13 mouse cellular contexts compared by ENCODE assay signal in genomic region chr5:142778135-142778534, GRCm38 (mm10). TPM values are rescaled to one million over a fixed set of nuclear protein-coding genes. Genes with fewer than 3 reads are reported as not detected.
DNase-seq lines count a peak whose midpoint lies in the region; ATAC-seq and TF ChIP-seq lines count a peak whose summit lies in the region.
"Had no signal": no experiment of that assay in that cellular context is flagged by ENCODE, and none has a peak within 500 bp of the region (broad histone marks: within the 10 kb centered on the region; RNA-seq: fewer than 3 reads in every experiment).

No protein-coding gene starts in this region.

- H3K36me3 ChIP-seq in forebrain, embryonic 15.5 days = peaks cover 49% of the 10 kb centered on the region
- peaks cover 69% of the 10 kb centered on the region for H3K36me3 ChIP-seq in forebrain, embryonic 12.5 days (replicated peaks)
- peaks cover 96% of the 10 kb centered on the region for H3K36me3 ChIP-seq in limb, embryonic 12.5 days
- peaks cover 96% of the 10 kb centered on the region for H3K36me3 ChIP-seq in limb, embryonic 10.5 days
- H3K36me3 ChIP-seq in forebrain, postnatal 0 days (ENCODE audit: insufficient read depth) = peaks cover 43% of the 10 kb centered on the region
- peaks cover 34% of the 10 kb centered on the region for H3K36me3 ChIP-seq in neural tube, embryonic 14.5 days (ENCODE audit: control insufficient read depth, insufficient read depth, low read length)

- H3K27ac ChIP-seq in forebrain, embryonic 15.5 days (replicated peaks) = peak overlapping the region; percentile 54; the same call in 1 of the 2 replicates
- H3K27ac ChIP-seq in forebrain, embryonic 12.5 days = no peak overlapping the region
- 0 out of 2 replicates have a peak overlapping the region, but pooled peaks have one; percentile 29 for H3K27ac ChIP-seq in limb, embryonic 12.5 days
- H3K27ac ChIP-seq in limb, embryonic 10.5 days = no peak overlapping the region
- H3K27ac ChIP-seq in forebrain, postnatal 0 days (ENCODE audit: low read depth, low read length) = peak overlapping the region; percentile 71; the same call in 1 of the 2 replicates
- H3K27ac ChIP-seq in neural tube, embryonic 14.5 days (ENCODE audit: low read depth, low read length) = no peak overlapping the region
- H3K27ac ChIP-seq: embryonic facial prominence, embryonic 15.5 days had no signal

- peaks cover 39% of the 10 kb centered on the region for H3K4me1 ChIP-seq in forebrain, embryonic 15.5 days
- H3K4me1 ChIP-seq in forebrain, embryonic 12.5 days = peaks cover 30% of the 10 kb centered on the region
- peaks cover 13% of the 10 kb centered on the region for H3K4me1 ChIP-seq in limb, embryonic 12.5 days (replicated peaks)
- 0 out of 2 replicates have a peak, but pooled peaks cover 6% of the 10 kb centered on the region for H3K4me1 ChIP-seq in limb, embryonic 10.5 days
- no peaks in the 10 kb centered on the region for H3K4me1 ChIP-seq in forebrain, postnatal 0 days (ENCODE audit: insufficient read depth)
- peaks cover 12% of the 10 kb centered on the region for H3K4me1 ChIP-seq in neural tube, embryonic 14.5 days (ENCODE audit: control insufficient read depth, insufficient read depth, low read length)

- H3K27me3 ChIP-seq in forebrain, embryonic 15.5 days = no peaks in the 10 kb centered on the region
- no peaks in the 10 kb centered on the region for H3K27me3 ChIP-seq in forebrain, embryonic 12.5 days
- H3K27me3 ChIP-seq in limb, embryonic 12.5 days = no peaks in the 10 kb centered on the region
- H3K27me3 ChIP-seq in limb, embryonic 10.5 days (ENCODE audit: low read depth, poor library complexity, severe bottlenecking) = no peaks in the 10 kb centered on the region
- no peaks in the 10 kb centered on the region for H3K27me3 ChIP-seq in forebrain, postnatal 0 days (ENCODE audit: insufficient read depth, low read length)
- no peaks in the 10 kb centered on the region for H3K27me3 ChIP-seq in neural tube, embryonic 14.5 days (ENCODE audit: control insufficient read depth, insufficient read depth, low read length)
- H3K27me3 ChIP-seq: embryonic facial prominence, embryonic 15.5 days; megakaryocyte, embryonic 14.5 days had no signal

- DNase-seq in limb, embryonic 10.5 days (ENCODE audit: low spot score) = no peak
- peak; percentile 53 for DNase-seq in forebrain, postnatal 0 days
- DNase-seq in spleen, postnatal 14 days (ENCODE audit: low spot score in 2 of 2) = no peak
- DNase-seq in cerebellum, postnatal 14 days = no peak
- DNase-seq: cerebellum, adult 9-10 months; gastrocnemius, postnatal 10 days had no signal

- peak; percentile 41; the same call in 1 of the 2 replicates for ATAC-seq in forebrain, embryonic 15.5 days (replicated peaks)
- ATAC-seq in forebrain, embryonic 12.5 days (ENCODE audit: low FRiP score) = no peak
- ATAC-seq in limb, embryonic 12.5 days (ENCODE audit: insufficient number of reproducible peaks, insufficient read depth, low FRiP score, low TSS enrichment, low read depth) = no peak
- ATAC-seq in forebrain, postnatal 0 days = peak; percentile 68
- no peak for ATAC-seq in neural tube, embryonic 14.5 days (ENCODE audit: low read depth)
- ATAC-seq: intestine, embryonic 16.5 days had no signal

- no peak overlapping the region for H3K9ac ChIP-seq in forebrain, embryonic 15.5 days (replicated peaks)
- H3K9ac ChIP-seq in forebrain, embryonic 12.5 days = no peak overlapping the region
- no peak overlapping the region for H3K9ac ChIP-seq in limb, embryonic 12.5 days (replicated peaks)
- no peak overlapping the region for H3K9ac ChIP-seq in forebrain, postnatal 0 days
- H3K9ac ChIP-seq in neural tube, embryonic 14.5 days (replicated peaks; ENCODE audit: low read depth, low read length) = 0 out of 2 replicates have a peak overlapping the region, but pooled peaks have one; percentile 34
- H3K9ac ChIP-seq: embryonic facial prominence, embryonic 15.5 days had no signal

- 67% methylated on average over 8 of the region's 8 CpGs for WGBS in forebrain, embryonic 15.5 days
- WGBS in forebrain, embryonic 12.5 days = 72% methylated on average over 8 of the region's 8 CpGs
- 75% methylated on average over 8 of the region's 8 CpGs for WGBS in limb, embryonic 12.5 days
- WGBS in limb, embryonic 10.5 days = 74% methylated on average over 8 of the region's 8 CpGs
- 71% methylated on average over 8 of the region's 8 CpGs for WGBS in forebrain, postnatal 0 days
- WGBS in neural tube, embryonic 14.5 days = 73% methylated on average over 8 of the region's 8 CpGs

- no peak overlapping the region for H3K4me2 ChIP-seq in forebrain, embryonic 15.5 days (replicated peaks)
- no peak overlapping the region for H3K4me2 ChIP-seq in forebrain, embryonic 12.5 days
- no peak overlapping the region for H3K4me2 ChIP-seq in limb, embryonic 12.5 days
- H3K4me2 ChIP-seq in forebrain, postnatal 0 days (ENCODE audit: low read depth) = no peak overlapping the region
- H3K4me2 ChIP-seq in neural tube, embryonic 14.5 days (ENCODE audit: low read depth, low read length) = no peak overlapping the region
- H3K4me2 ChIP-seq: embryonic facial prominence, embryonic 15.5 days had no signal

- no peak for TF ChIP-seq CTCF in forebrain, postnatal 0 days (IDR thresholded peaks at IDR 0.05; ENCODE audit: low read depth)

- no peaks in the 10 kb centered on the region for H3K9me3 ChIP-seq in forebrain, embryonic 15.5 days
- no peaks in the 10 kb centered on the region for H3K9me3 ChIP-seq in forebrain, embryonic 12.5 days
- H3K9me3 ChIP-seq in limb, embryonic 12.5 days = no peaks in the 10 kb centered on the region
- H3K9me3 ChIP-seq in limb, embryonic 10.5 days (replicated peaks) = no peaks in the 10 kb centered on the region
- no peaks in the 10 kb centered on the region for H3K9me3 ChIP-seq in forebrain, postnatal 0 days (ENCODE audit: low read length)
- no peaks in the 10 kb centered on the region for H3K9me3 ChIP-seq in neural tube, embryonic 14.5 days (ENCODE audit: control insufficient read depth, low read length)
- H3K9me3 ChIP-seq: embryonic facial prominence, embryonic 15.5 days; megakaryocyte, embryonic 14.5 days had no signal

- no peak overlapping the region for H3K4me3 ChIP-seq in forebrain, embryonic 15.5 days
- H3K4me3 ChIP-seq in forebrain, embryonic 12.5 days (replicated peaks) = no peak overlapping the region
- no peak overlapping the region for H3K4me3 ChIP-seq in limb, embryonic 12.5 days (replicated peaks)
- H3K4me3 ChIP-seq in limb, embryonic 10.5 days = no peak overlapping the region
- H3K4me3 ChIP-seq in forebrain, postnatal 0 days (ENCODE audit: low read depth, low read length) = no peak overlapping the region
- H3K4me3 ChIP-seq in neural tube, embryonic 14.5 days (ENCODE audit: low read depth, low read length) = no peak overlapping the region
- H3K4me3 ChIP-seq: embryonic facial prominence, embryonic 15.5 days; megakaryocyte, embryonic 14.5 days had no signal

RNA-seq across cellular contexts. Expression of gene Tnrc18, which starts 39.3 kb away (rescaled TPM):
- 45.9 and 48.3 TPM in 2 replicates for polyA plus RNA-seq in forebrain, embryonic 15.5 days (2015; fragmentation: Nextera tagmentation; extraction: Ambion mirVana)
- polyA plus RNA-seq in forebrain, embryonic 12.5 days (2016; fragmentation: Nextera tagmentation; extraction: Ambion mirVana) = 56.8 and 64.6 TPM in 2 replicates
- polyA plus RNA-seq in limb, embryonic 12.5 days (2016; fragmentation: Nextera tagmentation; extraction: Ambion mirVana) = 60.9 and 61.2 TPM in 2 replicates
- 24.7 and 39.0 TPM in 2 replicates for polyA plus RNA-seq in limb, embryonic 10.5 days (2016; fragmentation: Nextera tagmentation; extraction: Ambion mirVana)
- 99.7 and 116 TPM in 2 replicates for total RNA-seq in forebrain, postnatal 0 days (2014; rRNA removed)
- polyA plus RNA-seq in forebrain, postnatal 0 days (2015; fragmentation: Nextera tagmentation; extraction: Ambion mirVana) = 14.9 and 23.4 TPM in 2 replicates
- 36.4 and 39.9 TPM in 2 replicates for polyA plus RNA-seq in neural tube, embryonic 14.5 days (2014; fragmentation: Nextera tagmentation; extraction: Ambion mirVana)

Comparison
In these comparisons a context has a peak if more than half of its experiments do, and no peak if none do; other contexts are left out.
1. ATAC-seq: peak in forebrain, embryonic 15.5 days (single experiment) and forebrain, postnatal 0 days (single experiment); none in forebrain, embryonic 12.5 days (single experiment), limb, embryonic 12.5 days (single experiment) and neural tube, embryonic 14.5 days (single experiment).
2. H3K27ac ChIP-seq: peak in forebrain, embryonic 15.5 days (single experiment), limb, embryonic 12.5 days (single experiment) and forebrain, postnatal 0 days (single experiment); none in forebrain, embryonic 12.5 days (single experiment), limb, embryonic 10.5 days (single experiment) and neural tube, embryonic 14.5 days (single experiment).